Mouse (Mus musculus): ENCODE measurements at regions not wholly inside any gene's neighbourhood (a gene's known extent, or its start where the extent isn't known, plus 50 kb on each side); places are given as distances from the start of the nearest gene placed in this dataset.

DNA sequence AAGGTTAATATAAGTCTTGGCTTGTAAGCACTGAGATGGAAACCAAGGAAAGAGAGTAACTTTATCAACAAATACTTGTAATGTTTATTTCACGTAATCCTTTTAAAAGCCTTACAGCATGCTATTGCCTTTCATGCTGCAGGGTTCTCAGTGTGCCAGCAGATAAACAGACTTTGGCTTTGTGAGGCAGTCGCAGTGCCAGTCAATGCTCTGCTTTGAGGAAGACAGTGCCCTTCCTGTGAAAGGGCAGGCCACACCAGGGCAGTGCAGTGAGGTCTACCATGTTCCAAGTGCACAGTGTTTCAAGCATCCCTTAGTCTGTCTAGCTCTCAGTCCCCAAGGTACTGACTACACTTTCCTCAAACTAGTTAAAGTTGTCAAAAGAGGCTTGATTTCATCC lies 360.6 kb downstream of the Serpinb8 start:
- H3K79me2 ChIP-seq (replicated peaks; ENCODE audit: control insufficient read depth, extremely low read depth, insufficient read depth, poor library complexity, severe bottlenecking), result no peaks in the 10 kb centered on the region
- H3K36me3 ChIP-seq (replicated peaks in 1 of 2; ENCODE audit: control insufficient read depth in 1 of 2, insufficient read depth in 1 of 2, low read length in 1 of 2), result no peaks in the 10 kb centered on the region
- no peaks in the 10 kb centered on the region for H3K4me1 ChIP-seq (ENCODE audit: control insufficient read depth in 1 of 2, insufficient read depth in 2 of 2)
- DNase-seq (ENCODE audit: extremely low read depth), result no peak
- no peak overlapping the region for H3K4me2 ChIP-seq (ENCODE audit: insufficient read depth, low read depth, poor library complexity, severe bottlenecking)
- TF ChIP-seq SMC3 (IDR thresholded peaks at IDR 0.05; ENCODE audit: low read depth, low read length) (no peak), USF1 (IDR thresholded peaks at IDR 0.05; ENCODE audit: low read depth, low read length) (no peak), NELFE (IDR thresholded peaks at IDR 0.05; ENCODE audit: low read depth, low read length) (no peak), ZC3H11A (IDR thresholded peaks at IDR 0.05; ENCODE audit: low read depth, low read length) (no peak), UBTF (IDR thresholded peaks at IDR 0.05; ENCODE audit: low read depth, low read length) (no peak), ZKSCAN1 (IDR thresholded peaks at IDR 0.05; ENCODE audit: borderline replicate concordance, low read depth, low read length) (no peak)
- H3K27me3 ChIP-seq (replicated peaks), result no peaks in the 10 kb centered on the region
- no peaks in the 10 kb centered on the region for H3K9me3 ChIP-seq (replicated peaks; ENCODE audit: low read length)
- dilution Hi-C loops (cut with MboI; ENCODE audit: extremely low pct_ligation_motif_present, extremely low pct_unique_long_range_greater_than_20kb, low sequenced_read_pairs) (no loop called here), in situ Hi-C loops (cut with MboI; ENCODE audit: low pct_ligation_motif_present, low pct_unique_long_range_greater_than_20kb, low sequenced_read_pairs) (no loop called here)
- no peak overlapping the region for H3K9ac ChIP-seq (ENCODE audit: insufficient read depth, low read depth)
- no peak overlapping the region for H3K27ac ChIP-seq (ENCODE audit: insufficient read depth, low read depth)
- H3K4me3 ChIP-seq (replicated peaks in 1 of 3; ENCODE audit: low read depth in 2 of 3, low read length in 2 of 3, poor library complexity in 1 of 3), result no peak overlapping the region

DNA sequence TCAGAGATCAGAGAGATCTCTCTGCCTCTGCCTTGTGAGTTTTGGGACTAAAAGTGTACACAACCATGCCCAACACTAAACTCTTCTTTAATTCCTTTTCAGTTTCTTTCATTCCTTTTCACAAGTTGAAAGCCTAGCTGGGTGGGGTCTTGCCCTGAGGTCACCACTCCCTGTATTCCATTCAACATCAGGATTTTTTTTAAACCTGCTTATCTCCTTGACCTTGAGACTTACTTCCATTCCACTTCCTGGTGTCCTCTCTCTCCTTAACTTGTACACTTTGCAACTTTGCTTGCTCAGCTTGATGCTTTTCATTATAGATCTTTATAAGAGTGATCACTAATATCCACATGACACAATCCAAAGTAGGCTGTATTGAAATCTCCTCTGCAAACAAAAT lies 371.2 kb downstream of the Serpinb8 start:
- Histone ChIP-seq H3K27ac (ENCODE audit: insufficient read depth, low read depth) (no peak overlapping the region), H3K4me3 (replicated peaks in 1 of 3; ENCODE audit: low read depth in 2 of 3, low read length in 2 of 3, poor library complexity in 1 of 3) (no peak overlapping the region), H3K27me3 (replicated peaks) (no peaks in the 10 kb centered on the region), H3K4me1 (ENCODE audit: control insufficient read depth in 1 of 2, insufficient read depth in 2 of 2) (no peaks in the 10 kb centered on the region), H3K4me2 (ENCODE audit: insufficient read depth, low read depth, poor library complexity, severe bottlenecking) (no peak overlapping the region), H3K9ac (ENCODE audit: insufficient read depth, low read depth) (no peak overlapping the region), H3K79me2 (replicated peaks; ENCODE audit: control insufficient read depth, extremely low read depth, insufficient read depth, poor library complexity, severe bottlenecking) (no peaks in the 10 kb centered on the region), H3K36me3 (replicated peaks in 1 of 2; ENCODE audit: control insufficient read depth in 1 of 2, insufficient read depth in 1 of 2, low read length in 1 of 2) (no peaks in the 10 kb centered on the region), H3K9me3 (replicated peaks; ENCODE audit: low read length) (no peaks in the 10 kb centered on the region)
- in situ Hi-C loops (cut with MboI; ENCODE audit: low pct_ligation_motif_present, low pct_unique_long_range_greater_than_20kb, low sequenced_read_pairs) (no loop called here), dilution Hi-C loops (cut with MboI; ENCODE audit: extremely low pct_ligation_motif_present, extremely low pct_unique_long_range_greater_than_20kb, low sequenced_read_pairs) (no loop called here)
- DNase-seq (ENCODE audit: extremely low read depth), result no peak
- no peak for TF ChIP-seq HCFC1 (IDR thresholded peaks at IDR 0.05; ENCODE audit: low read depth, low read length)
- no peak for TF ChIP-seq RCOR1 (conservative IDR thresholded peaks at IDR 0.05; ENCODE audit: low read depth, low read length)
- no peak for TF ChIP-seq MEF2A (IDR thresholded peaks at IDR 0.05; ENCODE audit: borderline replicate concordance, low read depth, low read length)
- no peak for TF ChIP-seq SMC3 (IDR thresholded peaks at IDR 0.05; ENCODE audit: low read depth, low read length)
- no peak for TF ChIP-seq NELFE (IDR thresholded peaks at IDR 0.05; ENCODE audit: low read depth, low read length)
- TF ChIP-seq GABPA (IDR thresholded peaks at IDR 0.05; ENCODE audit: insufficient replicate concordance, low read depth, low read length), result no peak
- TF ChIP-seq POLR2A (IDR thresholded peaks at IDR 0.05; ENCODE audit: low read depth, low read length), result no peak
- TF ChIP-seq MAFK (IDR thresholded peaks at IDR 0.05; ENCODE audit: insufficient replicate concordance, low read length), result no peak
- no peak for TF ChIP-seq CTCF (conservative IDR thresholded peaks at IDR 0.05 in 1 of 2, IDR thresholded peaks at IDR 0.05 in 1 of 2; ENCODE audit: low read depth in 2 of 2, low read length in 2 of 2)
- TF ChIP-seq ZKSCAN1 (IDR thresholded peaks at IDR 0.05; ENCODE audit: borderline replicate concordance, low read depth, low read length), result no peak
- TF ChIP-seq BHLHE40 (IDR thresholded peaks at IDR 0.05; ENCODE audit: low read depth, low read length), result no peak
- TF ChIP-seq NRF1 (IDR thresholded peaks at IDR 0.05; ENCODE audit: low read depth, low read length), result no peak
- TF ChIP-seq USF1 (IDR thresholded peaks at IDR 0.05; ENCODE audit: low read depth, low read length), result no peak
- no peak for TF ChIP-seq CHD2 (IDR thresholded peaks at IDR 0.05; ENCODE audit: low read length)
